Mouse (Mus musculus) bone marrow macrophage, adult 2 months (primary cell): ENCODE results near the gene Copb2.

Experiments
- CTCF ChIP-seq: IDR thresholded peaks from 2 replicates; pipeline ENCODE4 v1.5.1; 2012; ENCODE audit warnings: low read depth, mild to moderate bottlenecking, low read length, moderate library complexity
- POLR2A ChIP-seq: IDR thresholded peaks from 2 replicates; pipeline ENCODE4 v1.6.1; 2012; ENCODE audit warnings: mild to moderate bottlenecking, low read depth, low read length, borderline replicate concordance

GRCm38 (mm10) chr9:98583852-98584251 is 20.3 kb downstream of the Copb2 start:
- TF ChIP-seq CTCF = no peak
- TF ChIP-seq POLR2A = no peak
